Mouse (Mus musculus) CH12.LX (cell line): Measurements from ENCODE around the gene Rhcg. TPM values are rescaled to one million over a fixed set of nuclear protein-coding genes. Genes with fewer than 3 reads are reported as not detected.

Source experiments
- DNase-seq: peaks from one replicate; pipeline ENCODE4 v3.0.0-alpha.2; 2013; ENCODE audit errors: extremely low read depth
- H3K27ac ChIP-seq: 2 replicates; pipeline ENCODE4 v1.5.1; 2012; ENCODE audit warnings: low read depth, mild to moderate bottlenecking, control low read depth, moderate library complexity; ENCODE audit not compliant: insufficient read depth
- H3K27me3 ChIP-seq: replicated peaks from 2 replicates; pipeline ENCODE3; 2012; ENCODE audit warnings: inconsistent platforms
- H3K36me3 ChIP-seq, 2 experiments: replicated peaks in 1 of 2; 2 replicates each; pipeline versions ENCODE3 to v1.6.1; 2012; ENCODE audit warnings: inconsistent platforms in 1 of 2, low read length in 1 of 2, mild to moderate bottlenecking in 1 of 2, mixed read lengths in 1 of 2, moderate library complexity in 1 of 2; ENCODE audit not compliant: control insufficient read depth in 1 of 2, insufficient read depth in 1 of 2
- H3K4me1 ChIP-seq, 2 experiments: 2 replicates each; pipeline ENCODE4 v1.6.1; 2012; ENCODE audit warnings: inconsistent platforms in 1 of 2, moderate library complexity in 1 of 2; ENCODE audit not compliant: insufficient read depth in 2 of 2, control insufficient read depth in 1 of 2
- H3K4me2 ChIP-seq: 2 replicates; pipeline ENCODE4 v1.6.1; 2012; ENCODE audit warnings: low read depth, mild to moderate bottlenecking, control low read depth; ENCODE audit not compliant: poor library complexity, insufficient read depth, severe bottlenecking
- H3K4me3 ChIP-seq, 3 experiments: fragments of 150-350 bp in 1 of 3; sonication (generic) in 1 of 3; replicated peaks in 1 of 3; 2 replicates each; pipeline versions ENCODE3 to v1.5.1; 2011 to 2012; ENCODE audit warnings: low read depth in 2 of 3, low read length in 2 of 3, mild to moderate bottlenecking in 2 of 3, moderate library complexity in 2 of 3, control low read depth in 1 of 3, improper control_type of control experiment in 1 of 3, inconsistent platforms in 1 of 3, mixed read lengths in 1 of 3; ENCODE audit not compliant: poor library complexity in 1 of 3
- H3K79me2 ChIP-seq: replicated peaks from 2 replicates; pipeline ENCODE4 v1.6.1; 2012; ENCODE audit warnings: mild to moderate bottlenecking, moderate library complexity; ENCODE audit not compliant: control insufficient read depth, poor library complexity, insufficient read depth, severe bottlenecking; ENCODE audit errors: extremely low read depth
- H3K9ac ChIP-seq: 2 replicates; pipeline ENCODE4 v1.6.1; 2012; ENCODE audit warnings: low read depth, mild to moderate bottlenecking, control low read depth, moderate library complexity; ENCODE audit not compliant: insufficient read depth
- H3K9me3 ChIP-seq: replicated peaks from 2 replicates; pipeline ENCODE3; 2012; ENCODE audit warnings: low read length, inconsistent platforms, mixed read lengths
- BHLHE40 ChIP-seq: IDR thresholded peaks from 2 replicates; pipeline ENCODE4 v1.6.1; 2011; ENCODE audit warnings: mild to moderate bottlenecking, low read depth, low read length, improper control_type of control experiment
- EP300 ChIP-seq: IDR thresholded peaks from 2 replicates; pipeline ENCODE4 v1.6.1; 2011; ENCODE audit warnings: low read length, improper control_type of control experiment
- IRF4 ChIP-seq: IDR thresholded peaks from 2 replicates; pipeline ENCODE4 v1.6.1; 2014; ENCODE audit warnings: low read depth, mild to moderate bottlenecking, inconsistent platforms, low read length, improper control_type of control experiment
- MYC ChIP-seq: IDR thresholded peaks from 2 replicates; pipeline ENCODE4 v1.6.1; 2011; ENCODE audit warnings: low read depth, mild to moderate bottlenecking, improper control_type of control experiment, low read length
- PAX5 ChIP-seq: IDR thresholded peaks from 2 replicates; pipeline ENCODE4 v1.6.1; 2012; ENCODE audit warnings: low read length, inconsistent platforms, mixed read lengths
- RCOR1 ChIP-seq: conservative IDR thresholded peaks from 2 replicates; pipeline ENCODE4 v1.6.1; 2012; ENCODE audit warnings: low read depth, mild to moderate bottlenecking, inconsistent platforms, low read length, improper control_type of control experiment
- SIN3A ChIP-seq: IDR thresholded peaks from 2 replicates; pipeline ENCODE4 v1.6.1; 2012; ENCODE audit warnings: low read length, improper control_type of control experiment, inconsistent platforms
- SMC3 ChIP-seq: IDR thresholded peaks from 2 replicates; pipeline ENCODE4 v1.6.1; 2011; ENCODE audit warnings: low read depth, low read length, improper control_type of control experiment
- TBP ChIP-seq: conservative IDR thresholded peaks from 2 replicates; pipeline ENCODE4 v1.6.1; 2011; ENCODE audit warnings: low read depth, low read length, improper control_type of control experiment
- USF1 ChIP-seq: IDR thresholded peaks from 2 replicates; pipeline ENCODE4 v1.6.1; 2014; ENCODE audit warnings: low read depth, mild to moderate bottlenecking, inconsistent platforms, low read length, improper control_type of control experiment
- ZC3H11A ChIP-seq: IDR thresholded peaks from 2 replicates; pipeline ENCODE4 v1.6.1; 2012; ENCODE audit warnings: low read depth, mild to moderate bottlenecking, inconsistent platforms, low read length, improper control_type of control experiment
- dilution Hi-C: fragments of 300-500 bp; cut with MboI; formaldehyde crosslinking; loops from 2 replicates; pipeline ENCODE4 v1.14.3; 2020; ENCODE audit warnings: low sequenced_read_pairs; ENCODE audit not compliant: extremely low pct_unique_long_range_greater_than_20kb, extremely low pct_ligation_motif_present
- in situ Hi-C: fragments of 300-500 bp; cut with MboI; formaldehyde crosslinking; loops from 3 replicates; pipeline ENCODE4 v1.14.3; 2019; ENCODE audit warnings: low sequenced_read_pairs, low pct_ligation_motif_present, low pct_unique_long_range_greater_than_20kb, mixed read lengths
- polyA plus RNA-seq: library from polyadenylated mRNA; unstranded; fragments of >175 nt; gene quantifications from 2 replicates; pipeline ENCODE4 v1.2.1, GENCODE M21; 2012; ENCODE audit warnings: low read depth; ENCODE audit not compliant: insufficient read length
- total RNA-seq, 2 experiments: library from RNA; depleted of rRNA; stranded (reverse); fragments of 300-350 nt in 1 of 2; fragments of >200 nt in 1 of 2; gene quantifications; 2 replicates each; pipeline ENCODE4 v1.2.3; 2012 to 2014

Gene Rhcg
- total and polyA plus RNA-seq, 3 experiments: not detected

DNA sequence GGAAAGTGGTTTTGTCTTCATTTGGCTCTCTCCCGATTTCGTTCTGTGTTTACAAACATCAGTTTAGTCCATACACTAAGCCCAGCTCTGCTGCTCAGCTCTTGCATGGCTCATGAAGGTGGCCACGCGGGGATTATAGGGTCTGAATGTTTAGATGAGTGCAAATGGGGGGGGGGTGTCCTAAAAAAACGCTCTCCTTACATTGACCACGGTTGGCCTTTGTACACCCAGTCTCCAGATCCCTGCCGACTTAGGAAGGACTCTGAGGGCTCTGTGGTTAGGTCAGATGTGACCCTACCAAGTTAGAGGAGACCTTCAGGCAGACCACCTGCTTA, 72.4 kb downstream of the Rhcg start:
- no peak for TF ChIP-seq TBP
- TF ChIP-seq SMC3: no peak
- no peak for TF ChIP-seq MYC
- TF ChIP-seq PAX5: no peak
- TF ChIP-seq, all 38 proteins: peak for 0
- Histone ChIP-seq H3K27me3 (peaks cover 89% of the 10 kb centered on the region), H3K9me3 (peaks cover 4% of the 10 kb centered on the region), H3K36me3 (no peaks in the 10 kb centered on the region), H3K9ac (no peak overlapping the region), H3K4me1 (peaks cover 0 to 2% of the 10 kb centered on the region in 2 experiments; a peak in 1 of 4 replicates), H3K79me2 (no peaks in the 10 kb centered on the region), H3K4me2 (no peak overlapping the region), H3K27ac (no peak overlapping the region), H3K4me3 (no peak overlapping the region)
- no peak for DNase-seq
- in situ Hi-C loops: loop anchor here (5.0 kb wide), 1 partner anchor 48 kb away; no protein-coding TSS in a partner anchor
- dilution Hi-C loops: no loop called here

DNA sequence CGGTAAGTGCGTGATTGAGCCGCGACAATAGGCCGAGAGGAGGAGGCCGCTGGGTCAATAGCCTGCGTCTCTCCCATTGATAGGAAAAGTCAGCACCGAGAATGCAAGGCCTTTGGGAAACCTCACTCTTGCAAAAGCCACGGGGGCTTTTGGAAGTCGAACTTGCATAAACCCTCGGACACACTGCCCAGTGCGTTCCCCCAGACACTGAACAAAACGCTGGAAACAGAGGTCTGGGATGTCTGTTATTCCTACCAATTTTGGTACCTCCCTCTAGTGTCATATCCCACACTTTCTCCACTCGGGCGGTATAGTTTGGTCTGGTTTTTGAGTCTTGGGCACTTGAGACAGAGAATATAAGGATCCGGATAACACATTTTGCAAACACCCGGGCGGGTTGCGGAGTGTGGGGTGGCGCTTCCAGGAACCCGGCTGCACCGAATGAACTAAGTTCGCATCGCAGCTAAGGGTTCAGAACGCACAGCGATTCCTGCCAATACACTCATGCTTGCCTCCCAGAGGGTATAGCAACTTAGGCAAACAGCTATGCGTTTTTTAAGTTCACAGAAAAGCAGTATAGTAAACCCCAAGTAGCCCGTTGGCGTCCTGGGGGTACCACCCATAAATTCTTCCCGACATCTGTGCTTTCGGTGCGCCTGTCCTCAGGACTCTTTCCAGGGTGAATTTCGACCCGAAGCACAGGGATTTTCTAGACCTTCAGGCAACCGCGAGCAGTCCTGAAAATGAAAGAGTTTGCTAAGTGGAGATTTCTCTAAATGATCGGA, 73.0 kb downstream of the Rhcg start:
- Histone ChIP-seq H3K79me2 (no peaks in the 10 kb centered on the region), H3K4me1 (peaks cover 0 to 2% of the 10 kb centered on the region in 2 experiments; a peak in 1 of 4 replicates), H3K9me3 (peaks cover 4% of the 10 kb centered on the region), H3K9ac (no peak overlapping the region), H3K27me3 (peaks cover 89% of the 10 kb centered on the region), H3K4me2 (no peak overlapping the region), H3K36me3 (no peaks in the 10 kb centered on the region), H3K4me3 (no peak overlapping the region), H3K27ac (no peak overlapping the region)
- dilution Hi-C loops: no loop called here
- TF ChIP-seq IRF4: no peak
- TF ChIP-seq USF1: no peak
- TF ChIP-seq ZC3H11A: no peak
- TF ChIP-seq BHLHE40: no peak
- TF ChIP-seq SIN3A: no peak
- TF ChIP-seq EP300: no peak
- no peak for TF ChIP-seq RCOR1
- TF ChIP-seq, all 38 proteins: peak for 0
- DNase-seq: no peak
- in situ Hi-C loops: loop anchor here (5.0 kb wide), 1 partner anchor 47 kb away; no protein-coding TSS in a partner anchor

Other genes starting within 250 kb of the Rhcg start
- gene Rlbp1, start 230.6 kb downstream of the Rhcg start, total RNA-seq (2012; rRNA removed): 1.9 and 2.5 TPM in 2 replicates
- gene Rlbp1, start 230.6 kb downstream of the Rhcg start, total RNA-seq (2014; rRNA removed): 8.4 and 11.0 TPM in 2 replicates
- gene Rlbp1, start 230.6 kb downstream of the Rhcg start, polyA plus RNA-seq: 21.4 and 24.2 TPM in 2 replicates
- gene Fanci, start 225.7 kb downstream of the Rhcg start, total RNA-seq (2012; rRNA removed): 14.9 and 17.5 TPM in 2 replicates
- 25.0 and 27.0 TPM in 2 replicates for gene Fanci, start 225.7 kb downstream of the Rhcg start, total RNA-seq (2014; rRNA removed)
- 17.1 and 20.0 TPM in 2 replicates for gene Fanci, start 225.7 kb downstream of the Rhcg start, polyA plus RNA-seq
- 62.1 and 71.9 TPM in 2 replicates for gene Polg, start 151.3 kb downstream of the Rhcg start, total RNA-seq (2012; rRNA removed)
- gene Polg, start 151.3 kb downstream of the Rhcg start, total RNA-seq (2014; rRNA removed): 53.1 and 60.5 TPM in 2 replicates
- gene Polg, start 151.3 kb downstream of the Rhcg start, polyA plus RNA-seq: 116 and 135 TPM in 2 replicates
- 10.2 and 11.5 TPM in 2 replicates for gene Ticrr, start 42.5 kb upstream of the Rhcg start, total RNA-seq (2012; rRNA removed)
- gene Ticrr, start 42.5 kb upstream of the Rhcg start, total RNA-seq (2014; rRNA removed): 4.8 and 8.3 TPM in 2 replicates
- 16.7 and 19.2 TPM in 2 replicates for gene Ticrr, start 42.5 kb upstream of the Rhcg start, polyA plus RNA-seq
- 7.1 and 8.1 TPM in 2 replicates for gene Kif7, start 98.1 kb upstream of the Rhcg start, total RNA-seq (2012; rRNA removed)
- 4.7 and 4.8 TPM in 2 replicates for gene Kif7, start 98.1 kb upstream of the Rhcg start, total RNA-seq (2014; rRNA removed)
- 7.4 and 8.1 TPM in 2 replicates for gene Kif7, start 98.1 kb upstream of the Rhcg start, polyA plus RNA-seq
- gene Plin1, start 115.2 kb upstream of the Rhcg start, total RNA-seq (2012; rRNA removed): 0.08 TPM in 1 of 2 replicates, not detected in the other
- gene Plin1, start 115.2 kb upstream of the Rhcg start, total RNA-seq (2014; rRNA removed): not detected in 2 replicates
- not detected in 2 replicates for gene Plin1, start 115.2 kb upstream of the Rhcg start, polyA plus RNA-seq
- 2.8 and 3.4 TPM in 2 replicates for gene Pex11a, start 125.5 kb upstream of the Rhcg start, total RNA-seq (2012; rRNA removed)
- 1.5 and 2.1 TPM in 2 replicates for gene Pex11a, start 125.5 kb upstream of the Rhcg start, total RNA-seq (2014; rRNA removed)
- gene Pex11a, start 125.5 kb upstream of the Rhcg start, polyA plus RNA-seq: 4.3 and 4.8 TPM in 2 replicates
- 0.38 and 1.2 TPM in 2 replicates for gene Wdr93, start 125.5 kb upstream of the Rhcg start, total RNA-seq (2012; rRNA removed)
- 0.63 and 0.75 TPM in 2 replicates for gene Wdr93, start 125.5 kb upstream of the Rhcg start, total RNA-seq (2014; rRNA removed)
- gene Wdr93, start 125.5 kb upstream of the Rhcg start, polyA plus RNA-seq: 0.85 and 1.3 TPM in 2 replicates
- gene Mesp1, start 176.1 kb upstream of the Rhcg start, total RNA-seq (2012; rRNA removed): not detected in 2 replicates
- gene Mesp1, start 176.1 kb upstream of the Rhcg start, total RNA-seq (2014; rRNA removed): not detected in 2 replicates
- not detected in 2 replicates for gene Mesp1, start 176.1 kb upstream of the Rhcg start, polyA plus RNA-seq
- gene Mesp2, start 193.1 kb upstream of the Rhcg start, total RNA-seq (2012; rRNA removed): not detected in 2 replicates
- not detected in 2 replicates for gene Mesp2, start 193.1 kb upstream of the Rhcg start, total RNA-seq (2014; rRNA removed)
- gene Mesp2, start 193.1 kb upstream of the Rhcg start, polyA plus RNA-seq: not detected in 2 replicates
- gene Anpep, start 243.4 kb upstream of the Rhcg start, total RNA-seq (2012; rRNA removed): 0.13 and 0.25 TPM in 2 replicates
- gene Anpep, start 243.4 kb upstream of the Rhcg start, total RNA-seq (2014; rRNA removed): not detected in 2 replicates
- gene Anpep, start 243.4 kb upstream of the Rhcg start, polyA plus RNA-seq: 0.45 and 0.60 TPM in 2 replicates